Mouse (Mus musculus) hindbrain, embryonic 14.5 days (tissue): ENCODE measurements at regions not wholly inside any gene's neighbourhood (a gene's known extent, or its start where the extent isn't known, plus 50 kb on each side); places are given as distances from the start of the nearest gene placed in this dataset.

Experiments used
- ATAC-seq: fragments of 200-750 bp; cut with Nextera tagmentation; 2 replicates; pipeline ENCODE4 v1.8.0; 2017; ENCODE audit warnings: moderate number of reproducible peaks, mild to moderate bottlenecking, moderate TSS enrichment, moderate library complexity; ENCODE audit not compliant: low FRiP score
- DNase-seq: peaks from one replicate; pipeline ENCODE4 v3.0.0-alpha.2; 2015; ENCODE audit warnings: low spot score
- H3K27ac ChIP-seq: fragments of 300-500 bp; sonication (generic); 2 replicates; pipeline ENCODE4 v1.5.1; 2014; ENCODE audit warnings: mild to moderate bottlenecking, moderate library complexity
- H3K27me3 ChIP-seq: fragments of 300-500 bp; sonication (generic); 2 replicates; pipeline ENCODE4 v1.6.1; 2014; ENCODE audit warnings: mild to moderate bottlenecking, low read length, mixed read lengths; ENCODE audit not compliant: control insufficient read depth, insufficient read depth
- H3K36me3 ChIP-seq: fragments of 300-500 bp; sonication (generic); replicated peaks from 2 replicates; pipeline ENCODE4 v1.6.1; 2014; ENCODE audit not compliant: control insufficient read depth, insufficient read depth
- H3K4me1 ChIP-seq: fragments of 300-500 bp; sonication (generic); replicated peaks from 2 replicates; pipeline ENCODE4 v1.6.1; 2014; ENCODE audit warnings: antibody characterized with exemption, low read length, mixed read lengths; ENCODE audit not compliant: control insufficient read depth, insufficient read depth
- H3K4me2 ChIP-seq: fragments of 300-500 bp; sonication (generic); replicated peaks from 2 replicates; pipeline ENCODE4 v1.6.1; 2014; ENCODE audit warnings: mild to moderate bottlenecking, moderate library complexity
- H3K4me3 ChIP-seq: fragments of 300-500 bp; sonication (generic); replicated peaks from 2 replicates; pipeline ENCODE4 v1.5.1; 2014; ENCODE audit warnings: mild to moderate bottlenecking, low read length
- H3K9ac ChIP-seq: fragments of 300-500 bp; sonication (generic); 2 replicates; pipeline ENCODE4 v1.6.1; 2014
- H3K9me3 ChIP-seq: fragments of 300-500 bp; sonication (generic); 2 replicates; pipeline ENCODE4 v1.6.1; 2016; ENCODE audit warnings: low read length; ENCODE audit not compliant: control insufficient read depth
- whole genome bisulfite sequencing: fragments of 180-500 bp; shearing (Covaris S2); extraction: QIAGEN DNeasy Blood & Tissue Kit; methylation state at CpG from one replicate; pipeline ENCODE4 v1.1.7; 2014; 5-methylcytosine and 5-hydroxymethylcytosine counted together

DNA sequence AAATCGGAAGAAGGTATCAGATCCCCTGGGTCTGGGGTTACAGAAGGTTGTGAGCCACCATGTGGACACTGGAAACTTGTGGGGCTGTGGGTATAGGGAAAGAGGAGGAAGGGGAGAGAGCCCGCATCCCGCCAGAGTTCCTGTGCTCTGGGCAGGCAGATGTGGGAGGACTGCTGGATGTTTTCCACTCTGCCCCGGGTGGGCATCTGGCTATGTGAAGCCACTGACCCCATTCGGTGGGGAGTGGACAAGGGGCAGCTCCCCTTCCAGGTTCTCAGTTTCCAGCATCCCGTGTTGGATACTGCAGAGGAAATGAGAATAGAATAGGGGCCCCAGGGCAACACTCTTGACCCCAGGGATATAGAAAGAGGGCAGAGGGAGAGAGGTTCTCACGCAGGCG lies 72.1 kb upstream of the Lgalsl start:
- 69% methylated on average over 8 of the region's 8 CpGs for WGBS
- DNase-seq, result no peak

DNA sequence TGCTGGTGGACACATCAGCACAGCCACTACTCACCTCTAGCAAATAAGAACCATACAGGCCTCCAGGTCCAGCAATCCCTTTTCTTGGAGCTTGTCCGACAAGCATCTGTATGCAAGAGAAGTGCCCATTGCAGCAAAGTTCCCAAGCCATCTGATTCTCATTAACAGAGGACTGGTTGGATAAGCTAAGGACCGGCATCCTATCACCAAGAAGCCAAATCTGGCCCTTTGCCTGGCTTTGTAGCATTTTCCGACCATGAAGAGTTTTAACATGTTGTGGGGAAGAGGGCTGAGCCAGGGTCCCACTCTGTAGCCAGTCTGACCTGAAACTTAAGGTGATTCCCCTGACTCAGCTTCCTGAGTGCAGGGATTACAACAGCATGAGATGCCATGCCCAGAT lies 77.1 kb upstream of the Lgalsl start:
- H3K4me3 ChIP-seq, result no peak overlapping the region
- no peak overlapping the region for H3K9ac ChIP-seq
- 77% methylated on average over 3 of the region's 3 CpGs for WGBS
- H3K4me2 ChIP-seq, result no peak overlapping the region
- H3K4me1 ChIP-seq, result no peaks in the 10 kb centered on the region
- ATAC-seq (no peak), DNase-seq (no peak)
- no peak overlapping the region for H3K27ac ChIP-seq
- no peaks in the 10 kb centered on the region for H3K36me3 ChIP-seq
- H3K27me3 ChIP-seq, result no peaks in the 10 kb centered on the region
- H3K9me3 ChIP-seq, result no peaks in the 10 kb centered on the region

More for the DNA sequence above, 72.1 kb upstream of the Lgalsl start:
- H3K4me1 ChIP-seq, result no peaks in the 10 kb centered on the region
- no peak overlapping the region for H3K27ac ChIP-seq
- no peak overlapping the region for H3K9ac ChIP-seq
- H3K4me2 ChIP-seq, result no peak overlapping the region
- no peaks in the 10 kb centered on the region for H3K9me3 ChIP-seq
- no peaks in the 10 kb centered on the region for H3K36me3 ChIP-seq
- H3K27me3 ChIP-seq, result no peaks in the 10 kb centered on the region
- H3K4me3 ChIP-seq, result no peak overlapping the region
- ATAC-seq, result no peak

DNA sequence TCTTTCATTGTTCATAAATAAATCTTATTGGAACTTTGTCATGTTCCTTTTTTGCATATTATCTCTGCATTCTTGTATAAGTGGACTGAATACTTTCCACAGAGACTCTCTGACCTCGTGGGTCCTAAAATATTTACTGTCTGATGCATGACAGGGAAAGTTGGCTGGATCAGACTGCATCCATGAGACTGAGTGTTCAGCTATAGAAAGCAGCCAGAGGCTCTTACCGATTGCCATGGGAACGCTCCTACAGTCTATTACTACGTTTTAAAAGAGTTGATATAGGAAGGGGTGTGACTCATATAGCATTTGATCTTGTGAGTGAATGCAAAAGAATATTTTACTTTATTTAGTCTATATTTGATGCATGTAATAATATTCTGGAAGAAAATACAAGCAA lies 77.6 kb upstream of the Lgalsl start:
- no peaks in the 10 kb centered on the region for H3K9me3 ChIP-seq
- H3K27me3 ChIP-seq, result no peaks in the 10 kb centered on the region
- ATAC-seq, result no peak
- H3K4me2 ChIP-seq, result no peak overlapping the region
- H3K4me3 ChIP-seq, result no peak overlapping the region
- WGBS, result 70% methylated on average over 4 of the region's 4 CpGs
- DNase-seq, result no peak
- no peak overlapping the region for H3K27ac ChIP-seq
- no peak overlapping the region for H3K9ac ChIP-seq
- no peaks in the 10 kb centered on the region for H3K4me1 ChIP-seq
- H3K36me3 ChIP-seq, result no peaks in the 10 kb centered on the region

DNA sequence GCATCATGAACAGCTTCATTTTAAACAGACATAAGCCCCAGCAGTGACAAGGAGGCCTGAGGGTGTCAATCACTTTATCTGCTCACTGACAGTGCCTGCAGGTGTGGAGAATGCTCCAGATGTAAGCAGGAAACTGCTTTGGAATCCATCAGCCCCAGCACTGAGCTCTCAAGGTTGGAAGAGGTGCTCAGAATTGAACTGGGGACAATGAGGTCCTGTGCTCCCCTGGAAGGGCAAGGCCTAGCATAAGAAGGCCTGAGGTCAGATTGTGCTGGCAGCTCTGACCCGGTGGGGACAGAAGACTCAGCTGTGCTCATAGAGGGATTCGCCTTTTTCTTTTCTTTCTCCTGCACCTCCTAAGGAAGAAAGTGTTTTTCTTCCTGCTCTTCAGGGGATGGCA lies 82.2 kb upstream of the Lgalsl start:
- Histone ChIP-seq H3K4me3 (no peak overlapping the region), H3K4me1 (peaks cover 15% of the 10 kb centered on the region; the same call in 1 of the 2 replicates), H3K36me3 (no peaks in the 10 kb centered on the region), H3K9me3 (no peaks in the 10 kb centered on the region), H3K27ac (no peak overlapping the region), H3K4me2 (no peak overlapping the region), H3K9ac (no peak overlapping the region), H3K27me3 (no peaks in the 10 kb centered on the region)
- ATAC-seq, result no peak
- 95% methylated on average over 2 of the region's 2 CpGs for WGBS
- DNase-seq, result no peak

DNA sequence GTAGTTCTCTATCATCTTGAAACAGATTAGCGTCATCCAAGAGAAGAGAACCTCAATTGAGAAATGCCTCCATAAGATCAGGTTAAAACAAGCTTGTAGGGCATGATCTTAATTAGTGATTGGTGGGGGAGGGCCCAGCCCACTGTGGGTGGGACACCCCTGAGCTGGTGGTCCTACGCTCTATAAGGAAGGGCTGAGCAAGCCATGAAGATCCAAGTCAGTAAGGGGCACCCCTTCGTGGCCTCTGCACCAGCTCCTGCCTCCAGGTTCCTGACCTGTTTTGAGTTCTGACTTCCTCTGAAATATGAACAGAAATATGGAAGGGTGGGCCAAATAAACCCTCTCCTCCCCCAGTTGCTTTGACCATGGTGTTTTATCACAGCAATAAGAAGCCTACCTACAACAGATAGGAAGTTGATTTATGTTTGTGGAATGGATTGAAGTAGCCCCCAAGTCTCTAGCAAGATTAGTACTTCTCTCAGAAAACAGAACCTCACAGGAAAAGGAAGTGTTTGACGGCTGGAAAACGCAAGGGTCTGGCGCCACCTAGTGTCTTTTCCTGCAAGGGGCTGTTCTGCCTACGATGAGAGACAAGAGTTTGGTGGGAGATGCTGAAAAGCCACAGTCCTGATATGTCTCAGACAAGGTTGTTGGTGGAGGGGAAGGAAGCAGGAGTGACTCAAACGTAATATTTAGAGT lies 82.9 kb upstream of the Lgalsl start:
- H3K4me1 ChIP-seq, result peaks cover 15% of the 10 kb centered on the region; the same call in 1 of the 2 replicates
- H3K9me3 ChIP-seq, result no peaks in the 10 kb centered on the region
- no peak overlapping the region for H3K4me3 ChIP-seq
- ATAC-seq (peak; percentile 52), DNase-seq (peak; percentile 91)
- H3K27me3 ChIP-seq, result no peaks in the 10 kb centered on the region
- H3K36me3 ChIP-seq, result no peaks in the 10 kb centered on the region
- WGBS, result 28% methylated on average over 8 of the region's 8 CpGs
- no peak overlapping the region for H3K9ac ChIP-seq
- H3K4me2 ChIP-seq, result no peak overlapping the region
- no peak overlapping the region for H3K27ac ChIP-seq

DNA sequence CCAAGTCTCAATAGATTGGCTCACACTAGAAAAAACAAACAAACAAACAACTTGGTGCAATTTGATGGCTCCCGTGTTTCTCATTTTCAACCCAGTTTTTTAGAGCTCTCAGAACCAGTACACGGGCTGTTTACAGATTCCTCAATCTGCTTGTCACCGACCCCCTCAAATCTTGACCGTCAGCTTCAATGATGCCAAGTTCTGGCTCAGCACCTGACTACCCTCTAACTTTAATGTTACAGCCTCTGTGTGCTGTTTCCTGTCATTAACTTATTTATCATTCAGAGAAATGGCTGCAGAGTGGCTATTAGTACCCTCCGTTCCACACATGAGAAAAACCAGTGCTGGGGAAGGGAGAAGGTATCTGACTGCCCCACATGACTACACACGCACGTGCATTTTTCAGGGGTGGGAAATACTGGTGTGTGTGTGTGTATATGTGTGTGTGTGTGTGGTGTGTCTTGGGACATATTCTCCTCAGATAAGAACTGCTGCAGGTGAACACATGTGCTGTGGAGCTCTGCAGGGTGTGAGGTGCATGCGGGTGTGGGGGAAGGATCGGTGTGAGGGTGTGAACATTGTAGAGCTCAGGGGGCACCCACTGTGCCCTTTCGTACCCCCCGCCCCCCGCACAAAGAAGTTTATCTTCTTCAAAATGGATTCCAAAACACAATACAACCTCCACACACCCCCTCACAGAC lies 83.6 kb upstream of the Lgalsl start:
- Histone ChIP-seq H3K27ac (no peak overlapping the region; the same call in 1 of the 2 replicates), H3K4me1 (peaks cover 15% of the 10 kb centered on the region; the same call in 1 of the 2 replicates), H3K4me2 (no peak overlapping the region), H3K27me3 (no peaks in the 10 kb centered on the region), H3K4me3 (no peak overlapping the region), H3K36me3 (no peaks in the 10 kb centered on the region), H3K9ac (no peak overlapping the region), H3K9me3 (no peaks in the 10 kb centered on the region)
- ATAC-seq, result peak; percentile 2; the same call in 1 of the 2 replicates
- no peak for DNase-seq
- WGBS, result 72% methylated on average over 12 of the region's 12 CpGs

DNA sequence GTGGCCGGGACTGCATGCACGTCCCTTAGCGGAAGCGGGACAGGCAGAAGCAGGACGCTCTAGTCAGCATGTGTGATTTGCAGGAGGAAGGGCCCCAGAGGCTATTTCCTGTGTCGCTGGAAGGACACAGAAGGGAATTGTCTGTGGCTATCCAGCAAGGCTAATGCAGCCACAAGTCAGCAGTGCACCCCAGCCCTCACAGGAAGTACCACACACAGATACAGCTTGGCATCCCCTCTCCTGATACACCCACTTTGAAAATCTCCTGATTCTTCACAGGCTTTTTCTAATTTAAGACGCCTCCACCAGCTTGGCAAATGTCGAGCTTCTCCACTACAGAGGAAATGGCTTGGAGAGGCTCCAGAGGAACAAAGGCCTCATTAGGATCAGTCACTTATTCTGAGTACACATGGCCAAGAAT lies 84.3 kb upstream of the Lgalsl start:
- H3K9ac ChIP-seq, result no peak overlapping the region; the same call in 1 of the 2 replicates
- H3K4me2 ChIP-seq, result no peak overlapping the region
- H3K36me3 ChIP-seq, result no peaks in the 10 kb centered on the region
- H3K27ac ChIP-seq, result peak overlapping the region; percentile 71
- no peaks in the 10 kb centered on the region for H3K9me3 ChIP-seq
- peaks cover 15% of the 10 kb centered on the region; the same call in 1 of the 2 replicates for H3K4me1 ChIP-seq
- 29% methylated on average over 8 of the region's 8 CpGs for WGBS
- no peaks in the 10 kb centered on the region for H3K27me3 ChIP-seq
- DNase-seq, result peak; percentile 68
- no peak overlapping the region for H3K4me3 ChIP-seq
- peak; percentile 77 for ATAC-seq

DNA sequence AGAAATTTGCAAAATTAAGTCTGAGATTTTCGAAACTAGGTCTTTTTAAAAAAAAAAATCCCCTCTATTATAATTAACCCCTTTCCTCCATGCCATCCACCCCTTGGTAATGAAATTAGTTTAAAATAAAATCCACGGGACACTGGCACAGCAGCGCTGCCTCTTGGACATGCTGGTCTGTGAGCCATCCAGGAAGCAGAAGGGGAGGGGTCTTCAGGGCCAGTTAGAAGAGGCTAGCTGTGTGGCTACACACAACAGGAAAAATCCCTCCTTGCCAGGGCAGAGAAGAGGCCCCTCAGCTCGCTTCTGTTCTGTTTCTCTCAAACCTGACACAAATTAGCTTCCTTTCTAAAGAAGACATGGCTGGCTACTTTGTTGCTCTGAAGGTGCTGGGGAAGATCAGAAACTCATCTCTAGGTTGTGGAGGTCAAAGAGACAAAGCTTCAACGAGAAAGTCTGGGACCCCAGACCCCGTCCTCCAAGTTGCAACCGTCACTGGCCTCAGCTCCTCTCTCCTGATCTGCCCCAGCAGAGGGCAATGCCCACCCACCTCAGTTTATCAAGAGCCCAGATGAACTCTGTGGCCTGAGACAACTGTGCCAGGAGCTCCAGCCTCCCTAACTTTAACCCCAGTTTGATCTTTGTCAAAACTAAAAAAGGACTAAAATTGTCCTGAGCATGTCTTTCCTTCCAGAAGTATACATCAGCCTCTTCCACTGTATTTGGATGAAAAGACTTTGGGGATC lies 85.0 kb upstream of the Lgalsl start:
- DNase-seq (no peak), ATAC-seq (no peak)
- Histone ChIP-seq H3K4me2 (no peak overlapping the region), H3K9ac (peak overlapping the region; percentile 12; the same call in 1 of the 2 replicates), H3K27ac (peak overlapping the region; percentile 71), H3K4me3 (no peak overlapping the region), H3K27me3 (no peaks in the 10 kb centered on the region), H3K36me3 (no peaks in the 10 kb centered on the region), H3K4me1 (peaks cover 15% of the 10 kb centered on the region; the same call in 1 of the 2 replicates), H3K9me3 (no peaks in the 10 kb centered on the region)
- 50% methylated on average over 7 of the region's 7 CpGs for WGBS

DNA sequence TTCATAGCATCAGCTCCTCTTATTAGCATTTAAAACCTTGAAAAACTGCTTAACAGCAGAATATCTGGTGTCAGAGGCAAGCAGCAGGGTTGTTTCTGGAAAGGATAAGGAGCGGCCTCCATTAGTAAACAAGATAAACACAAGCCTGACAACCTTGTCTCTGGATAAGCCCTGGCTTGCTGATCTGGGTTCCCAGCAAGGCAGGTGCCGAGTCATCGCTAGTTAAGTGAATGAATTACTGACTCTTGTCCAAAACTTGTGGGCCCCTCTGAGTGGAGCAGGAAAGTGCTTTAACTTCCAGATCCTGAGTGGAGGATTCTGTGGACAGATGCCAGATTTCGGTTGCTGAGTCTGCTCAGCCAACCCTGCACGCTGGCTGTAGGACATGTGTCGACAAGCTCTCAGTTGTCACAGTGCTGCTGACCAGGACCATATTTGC lies 85.6 kb upstream of the Lgalsl start:
- Histone ChIP-seq H3K9ac (no peak overlapping the region), H3K36me3 (no peaks in the 10 kb centered on the region), H3K4me1 (peaks cover 15% of the 10 kb centered on the region; the same call in 1 of the 2 replicates), H3K4me2 (no peak overlapping the region), H3K4me3 (no peak overlapping the region), H3K27me3 (no peaks in the 10 kb centered on the region), H3K27ac (no peak overlapping the region), H3K9me3 (no peaks in the 10 kb centered on the region)
- ATAC-seq, result no peak
- no peak for DNase-seq
- WGBS, result 74% methylated on average over 6 of the region's 6 CpGs
